Mouse (Mus musculus) CH12F3 (cell line): Measurements from ENCODE around the gene Rora.

Experiments
- in situ Hi-C: fragments of 300-500 bp; cut with MboI; formaldehyde crosslinking; loops from 2 replicates; pipeline ENCODE4 v1.14.3; 2020; ENCODE audit warnings: low sequenced_read_pairs

The Rora gene

DNA sequence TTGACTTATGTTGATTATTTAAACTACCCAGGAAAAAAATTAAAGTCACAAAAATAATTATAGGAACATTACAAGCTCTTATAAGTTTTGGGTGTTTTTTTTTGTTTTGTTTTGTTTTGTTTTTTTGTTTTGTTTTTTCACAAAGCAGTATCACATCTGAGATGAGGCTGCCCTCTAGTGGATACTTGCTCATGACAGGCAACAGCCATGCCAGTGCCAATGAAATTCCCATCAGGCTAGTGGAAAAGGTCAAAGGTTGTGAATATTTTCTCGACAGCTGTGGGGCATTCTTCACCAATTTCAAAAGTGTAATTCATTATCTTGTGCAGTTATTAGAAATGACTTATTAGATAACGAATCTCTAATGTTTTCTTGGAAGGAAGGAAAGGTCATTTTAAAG lies 642.8 kb downstream of the Rora start:
- in situ Hi-C loops: no loop called here

- in situ Hi-C loops: no loop called here
Measured at GRCm38 (mm10) chr9:69297766-69298375, 644.3 kb downstream of the Rora start.

DNA sequence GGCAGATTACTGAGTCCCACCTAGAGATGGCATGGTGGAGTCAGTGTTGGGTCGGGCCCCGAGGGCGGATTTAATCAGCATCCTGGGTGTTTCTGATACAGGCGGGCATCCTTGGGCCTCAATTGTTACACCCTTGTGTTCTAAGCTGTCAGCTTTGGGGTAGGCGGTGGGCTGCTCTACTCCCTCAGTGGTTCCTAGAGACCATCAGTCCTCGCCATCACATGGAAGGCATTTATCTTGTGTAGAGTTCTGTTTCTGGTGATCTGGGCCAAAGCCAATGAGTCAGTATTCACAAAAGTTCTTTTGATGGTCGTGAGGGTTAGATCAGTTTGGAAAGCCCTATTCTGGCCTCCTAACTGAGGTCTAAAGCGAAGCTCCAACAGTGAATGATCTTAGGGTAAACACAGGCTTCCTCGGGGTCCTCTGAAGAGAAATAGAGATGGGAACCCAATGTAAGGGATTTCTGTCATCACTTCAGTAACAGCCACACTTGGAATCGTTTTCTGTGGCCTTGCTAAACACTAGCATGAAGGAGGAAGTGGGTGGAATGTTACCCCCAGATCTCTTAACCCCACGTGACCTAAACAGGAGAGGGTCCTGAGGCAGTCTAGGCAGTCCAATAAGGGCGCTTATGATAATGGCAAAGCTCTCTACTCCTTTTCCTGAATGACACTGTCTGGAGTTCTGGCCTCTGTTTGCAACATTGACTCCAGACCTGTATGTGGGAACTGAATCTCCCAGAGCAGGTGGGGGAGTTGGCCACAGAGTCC lies 645.2 kb downstream of the Rora start:
- in situ Hi-C loops: no loop called here

GRCm38 (mm10) chr9:69299484-69299883 lies 645.9 kb downstream of the Rora start:
- in situ Hi-C loops: no loop called here

- in situ Hi-C loops: no loop called here
Measured at GRCm38 (mm10) chr9:69300296-69300695, 646.7 kb downstream of the Rora start.

DNA sequence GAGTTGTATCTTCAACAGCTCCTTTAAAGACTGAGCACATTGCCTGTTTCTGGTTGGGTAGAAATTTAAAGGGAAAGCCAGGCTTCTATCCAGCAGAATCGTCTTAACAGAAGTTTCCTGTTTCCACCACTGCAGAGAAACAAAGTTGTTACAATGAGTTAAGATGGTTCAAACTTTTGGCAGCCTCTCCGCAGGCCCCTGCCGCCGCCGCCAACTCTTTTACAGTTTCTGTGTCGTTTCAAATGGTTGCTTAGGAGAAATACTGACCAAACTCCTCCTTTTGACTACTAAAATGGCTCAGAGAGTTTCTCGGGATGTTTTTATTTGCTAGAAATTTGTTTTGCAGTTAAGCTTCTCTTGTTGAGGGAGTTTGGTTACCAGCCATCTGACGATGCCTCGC lies 647.9 kb downstream of the Rora start:
- in situ Hi-C loops: no loop called here

GRCm38 (mm10) chr9:69301955-69302354 lies 648.4 kb downstream of the Rora start:
- in situ Hi-C loops: no loop called here

GRCm38 (mm10) chr9:69302846-69303245 lies 649.3 kb downstream of the Rora start:
- in situ Hi-C loops: no loop called here

- in situ Hi-C loops: no loop called here
Measured at GRCm38 (mm10) chr9:69303346-69303944, 649.9 kb downstream of the Rora start.

DNA sequence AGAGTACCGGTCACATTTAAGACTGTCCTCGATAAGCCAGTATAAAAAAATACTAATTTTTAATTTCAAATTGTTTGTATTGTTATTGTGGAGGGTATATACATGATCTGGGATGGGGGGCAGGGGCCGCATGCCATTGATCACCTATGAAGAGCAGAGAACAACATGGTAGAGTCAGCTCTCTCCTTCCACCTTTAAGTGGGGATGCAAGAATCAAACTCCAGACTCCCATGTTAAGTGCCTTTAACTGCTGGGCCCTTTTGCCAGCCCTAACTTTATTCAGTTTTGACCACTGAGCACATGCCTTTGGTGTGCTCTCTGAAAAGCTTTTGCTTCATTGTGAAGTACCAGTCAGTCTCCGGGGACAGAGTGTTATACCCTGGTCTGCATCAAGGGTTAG lies 650.4 kb downstream of the Rora start:
- in situ Hi-C loops: no loop called here

DNA sequence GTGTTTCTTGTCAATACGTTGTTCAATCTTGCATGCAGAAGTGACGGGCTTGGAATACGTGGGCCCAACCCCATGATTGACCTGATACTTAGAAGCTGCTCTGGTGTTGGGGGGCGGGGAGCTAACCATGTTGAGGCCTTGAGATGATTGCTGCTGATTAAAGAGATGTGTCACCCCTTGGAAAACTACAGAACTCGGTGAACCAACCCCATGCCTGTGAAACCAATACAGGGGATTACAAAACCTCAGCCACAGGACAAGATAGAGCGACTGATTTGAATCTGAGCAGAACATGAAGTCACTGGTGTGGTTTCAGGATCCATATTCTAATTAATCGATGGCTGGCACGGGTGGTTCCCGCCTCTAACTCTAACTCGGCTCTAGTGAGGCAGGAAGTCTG lies 650.9 kb downstream of the Rora start:
- in situ Hi-C loops: no loop called here

GRCm38 (mm10) chr9:69304991-69305390 lies 651.4 kb downstream of the Rora start:
- in situ Hi-C loops: no loop called here

DNA sequence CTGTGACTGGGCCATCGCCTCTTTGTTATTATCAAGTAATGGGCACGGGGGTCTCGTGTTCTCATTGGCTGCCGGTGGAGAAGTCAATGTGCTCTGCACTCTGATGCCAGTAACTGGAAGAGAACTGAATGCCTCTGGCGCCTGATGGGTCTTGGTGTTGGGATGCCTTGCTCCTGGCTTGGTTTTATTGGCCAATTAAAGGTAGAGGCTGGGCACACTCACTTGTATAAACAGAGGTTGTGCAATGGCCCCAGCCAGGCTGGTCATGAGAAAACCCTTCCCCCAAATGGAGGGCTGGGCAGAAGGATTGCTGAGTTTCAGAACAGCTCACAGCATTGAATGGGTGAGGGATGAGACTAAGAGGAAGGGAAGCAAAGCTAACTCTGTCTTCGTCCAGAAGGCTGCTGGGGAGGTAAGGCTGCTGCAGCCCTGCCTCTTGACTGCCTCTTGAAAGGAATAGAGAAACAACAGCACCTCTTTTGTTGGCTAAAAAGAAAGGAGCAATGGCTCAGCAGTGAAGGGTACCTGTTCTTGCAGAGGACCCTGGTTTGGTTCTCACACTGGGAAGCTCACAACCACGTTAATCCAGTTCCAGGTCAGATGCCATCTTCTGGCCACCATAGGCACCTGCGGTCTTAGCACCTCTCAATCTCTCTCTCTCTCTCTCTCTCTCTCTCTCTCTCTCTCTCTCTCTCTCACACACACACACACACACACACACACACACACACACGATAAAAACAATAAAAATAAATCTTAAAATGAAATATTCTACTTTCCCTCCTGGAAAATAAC lies 653.3 kb downstream of the Rora start:
- in situ Hi-C loops: no loop called here

GRCm38 (mm10) chr9:69307974-69308373 lies 654.4 kb downstream of the Rora start:
- in situ Hi-C loops: no loop called here

- in situ Hi-C loops: no loop called here
Measured at GRCm38 (mm10) chr9:69310524-69310923, 656.9 kb downstream of the Rora start.

DNA sequence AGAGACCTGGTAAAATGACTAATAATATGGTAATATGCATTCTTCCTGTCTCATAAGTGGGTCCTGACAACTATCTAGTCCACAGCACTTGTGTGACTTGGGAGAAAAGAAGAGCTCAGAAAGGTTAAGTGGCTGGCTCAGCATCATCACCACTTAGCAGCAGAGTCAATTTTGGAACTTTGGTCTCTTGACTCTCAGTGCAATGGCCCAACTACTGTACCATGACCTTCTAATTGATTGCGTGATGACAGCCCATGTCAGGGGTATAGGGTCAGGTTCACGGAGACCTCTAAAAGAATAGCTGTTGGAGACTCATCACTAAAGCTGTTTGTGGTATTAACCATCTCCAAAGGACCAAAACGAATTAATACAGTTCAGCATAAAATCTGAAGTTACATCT lies 659.7 kb downstream of the Rora start:
- in situ Hi-C loops: no loop called here

DNA sequence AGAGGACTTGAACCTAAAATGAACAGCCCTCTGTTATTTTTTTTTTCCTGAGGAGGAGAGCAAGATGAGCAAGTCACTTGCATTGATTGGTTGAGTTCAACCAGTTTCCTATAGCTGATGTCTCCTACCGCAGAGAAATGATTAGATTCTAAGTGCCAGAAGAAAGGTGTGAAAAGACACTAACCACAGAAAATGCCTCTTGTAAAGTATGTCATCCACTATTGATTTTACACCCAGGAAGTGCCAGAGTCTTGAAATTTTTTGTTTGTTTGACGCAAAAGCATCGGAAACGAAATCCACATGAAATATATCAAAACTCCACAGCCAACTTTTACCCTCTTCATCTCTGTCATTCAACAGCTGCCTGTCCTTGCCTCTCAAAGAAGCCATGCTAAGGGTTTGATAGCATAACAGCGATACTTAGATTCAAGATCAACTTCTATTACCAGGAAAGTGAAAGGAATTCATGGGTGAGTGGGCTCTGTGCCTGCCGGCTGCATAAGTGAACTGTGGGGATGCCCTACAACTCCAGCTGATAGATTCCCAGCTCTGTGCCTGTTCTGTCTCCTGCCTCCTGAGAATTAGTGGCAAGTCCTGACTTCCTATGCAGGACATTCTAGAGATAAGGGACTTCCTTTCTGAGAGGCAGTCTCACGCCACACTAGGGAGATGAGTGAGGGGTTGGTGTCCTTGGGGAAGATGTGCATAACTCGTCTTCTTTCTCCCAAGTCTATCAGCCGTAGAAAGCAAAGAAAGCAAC lies 661.0 kb downstream of the Rora start:
- in situ Hi-C loops: no loop called here

DNA sequence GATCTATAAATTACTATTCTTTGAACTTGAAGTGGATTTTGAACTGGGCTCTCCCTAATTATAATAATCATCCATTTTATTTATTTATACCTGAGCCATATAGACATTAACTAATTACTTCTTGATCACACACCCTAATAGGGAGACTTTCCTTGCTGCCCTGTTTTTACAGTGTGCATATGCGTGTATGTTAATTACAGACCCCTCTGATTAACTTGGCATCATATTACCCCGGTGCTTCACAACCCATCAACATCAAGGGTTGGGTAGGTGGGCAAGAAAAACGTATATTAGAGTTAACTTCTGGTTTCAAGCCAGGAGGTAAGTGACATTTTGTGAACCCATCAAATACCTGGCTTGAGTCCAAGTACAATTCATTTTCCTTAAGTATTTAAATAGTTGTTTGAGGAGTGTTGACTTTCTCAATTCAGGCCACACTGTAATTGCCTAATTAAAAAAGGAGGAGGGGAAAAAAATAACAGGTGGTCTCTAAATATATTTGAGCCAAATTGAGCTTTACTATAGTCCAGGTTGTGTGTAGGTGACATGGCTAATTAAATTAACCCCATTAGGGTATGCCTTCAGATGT lies 664.0 kb downstream of the Rora start:
- in situ Hi-C loops: no loop called here

DNA sequence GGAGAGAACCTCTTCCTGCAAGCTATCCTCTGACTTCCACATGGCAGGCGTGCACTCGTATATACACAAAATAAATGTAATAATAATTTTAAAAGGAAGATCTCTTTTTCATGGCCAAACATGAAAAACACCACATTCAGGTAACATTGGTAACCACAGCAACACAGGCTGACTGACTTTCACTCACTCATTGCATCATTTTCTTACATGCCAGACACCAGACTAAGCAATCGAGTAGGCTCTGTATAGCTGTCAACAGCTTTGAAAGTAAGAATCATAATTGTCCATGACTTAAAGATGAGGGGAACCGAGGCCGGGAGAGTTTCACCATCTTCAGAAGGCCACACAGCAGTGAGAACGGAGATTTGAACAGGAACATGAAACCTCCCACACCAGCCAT lies 665.8 kb downstream of the Rora start:
- in situ Hi-C loops: no loop called here

DNA sequence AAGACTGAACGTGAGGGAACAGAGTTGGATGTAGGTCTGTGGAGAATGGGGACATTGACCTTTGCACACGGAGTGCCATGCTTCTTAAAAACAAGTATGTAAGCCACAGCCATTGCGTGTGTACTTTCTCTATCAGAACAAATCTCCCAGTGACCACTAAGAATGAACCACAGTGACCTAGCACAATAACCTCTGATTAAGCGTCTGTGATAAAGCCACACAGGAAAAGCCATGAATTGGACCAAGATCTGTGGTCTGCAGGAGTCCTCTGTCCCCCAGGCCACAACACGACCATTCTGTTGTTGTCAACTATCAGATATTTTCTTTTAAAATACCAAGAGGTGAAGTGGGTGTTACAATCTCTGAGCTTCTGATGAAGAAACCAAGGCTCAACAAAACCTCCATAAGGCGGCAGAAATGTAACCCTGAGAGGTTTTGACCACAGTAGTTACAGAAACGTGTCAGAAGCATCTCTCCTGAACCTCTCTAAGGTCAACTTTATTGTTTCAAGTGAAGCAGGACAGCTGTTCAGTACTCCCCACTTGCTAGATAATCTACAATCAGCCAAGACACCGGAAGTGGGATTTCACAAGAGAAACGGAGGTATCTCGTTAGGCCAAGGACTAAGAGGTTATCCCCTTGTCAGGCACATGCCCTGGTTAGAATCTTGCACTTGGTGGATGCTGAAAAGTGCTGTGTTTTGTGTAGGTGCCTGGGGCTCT lies 666.5 kb downstream of the Rora start:
- in situ Hi-C loops: no loop called here
